Mouse (Mus musculus) E14TG2a.4 (cell line): ENCODE measurements around the gene Odf3b.

Experiments used
- H3K27me3 ChIP-seq: 2 replicates; pipeline ENCODE4 v1.6.1; 2014; ENCODE audit warnings: low read length, control low read depth; ENCODE audit not compliant: insufficient read depth
- H3K36me3 ChIP-seq: 2 replicates; pipeline ENCODE4 v1.6.1; 2014; ENCODE audit warnings: low read length, control low read depth; ENCODE audit not compliant: insufficient read depth
- H3K4me1 ChIP-seq: replicated peaks from 2 replicates; pipeline ENCODE4 v1.6.1; 2014; ENCODE audit warnings: low read depth, low read length, control low read depth
- H3K4me3 ChIP-seq: replicated peaks from 2 replicates; pipeline ENCODE4 v1.5.1; 2014; ENCODE audit warnings: mild to moderate bottlenecking, low read length
- H3K9me3 ChIP-seq: 2 replicates; pipeline ENCODE4 v1.6.1; 2014; ENCODE audit warnings: low read length, control low read depth
- CTCF ChIP-seq: conservative IDR thresholded peaks from 2 replicates; pipeline ENCODE4 v1.5.1; 2014; ENCODE audit warnings: low read length
- NANOG ChIP-seq: IDR thresholded peaks from 2 replicates; pipeline ENCODE4 v1.6.1; 2014; ENCODE audit warnings: borderline replicate concordance, low read length, mixed read lengths
- POU5F1 ChIP-seq: IDR thresholded peaks from 2 replicates; pipeline ENCODE4 v1.6.1; 2014; ENCODE audit warnings: low read length, borderline replicate concordance

Gene Odf3b

GRCm38 (mm10) chr15:89373027-89373761 lies 5.9 kb downstream of the Odf3b start:
- peaks cover 84% of the 10 kb centered on the region for H3K4me1 ChIP-seq
- H3K27me3 ChIP-seq = peaks cover 19% of the 10 kb centered on the region
- TF ChIP-seq CTCF (no peak; the same call in 1 of the 2 replicates), NANOG (no peak), POU5F1 (no peak)
- H3K36me3 ChIP-seq = peaks cover 50% of the 10 kb centered on the region
- peak overlapping the region; percentile 88 for H3K4me3 ChIP-seq
- no peaks in the 10 kb centered on the region for H3K9me3 ChIP-seq

GRCm38 (mm10) chr15:89372536-89372935 lies 6.5 kb downstream of the Odf3b start:
- Histone ChIP-seq H3K27me3 (peaks cover 12% of the 10 kb centered on the region), H3K4me3 (peak overlapping the region; percentile 88), H3K36me3 (peaks cover 57% of the 10 kb centered on the region), H3K4me1 (peaks cover 82% of the 10 kb centered on the region), H3K9me3 (no peaks in the 10 kb centered on the region)
- no peak for TF ChIP-seq NANOG
- TF ChIP-seq POU5F1 = no peak

- H3K4me3 ChIP-seq = peak overlapping the region; percentile 88
- peaks cover 8% of the 10 kb centered on the region for H3K27me3 ChIP-seq
- peaks cover 62% of the 10 kb centered on the region for H3K36me3 ChIP-seq
- H3K4me1 ChIP-seq = peaks cover 77% of the 10 kb centered on the region
- H3K9me3 ChIP-seq = no peaks in the 10 kb centered on the region
- TF ChIP-seq POU5F1 (no peak), NANOG (no peak), CTCF (no peak)
Observed at GRCm38 (mm10) chr15:89372068-89372467, 7.0 kb downstream of the Odf3b start.

GRCm38 (mm10) chr15:89365141-89365551 lies 13.9 kb downstream of the Odf3b start:
- Histone ChIP-seq H3K27me3 (no peaks in the 10 kb centered on the region), H3K36me3 (peaks cover 100% of the 10 kb centered on the region), H3K4me3 (no peak overlapping the region), H3K9me3 (no peaks in the 10 kb centered on the region), H3K4me1 (peaks cover 48% of the 10 kb centered on the region)
- TF ChIP-seq CTCF (no peak), NANOG (no peak), POU5F1 (no peak)

- H3K9me3 ChIP-seq = no peaks in the 10 kb centered on the region
Observed at GRCm38 (mm10) chr15:89363051-89363450, 16.0 kb downstream of the Odf3b start.

GRCm38 (mm10) chr15:89358784-89359183 lies 20.3 kb downstream of the Odf3b start:
- peaks cover 69% of the 10 kb centered on the region for H3K4me1 ChIP-seq
- H3K9me3 ChIP-seq = no peaks in the 10 kb centered on the region
- H3K4me3 ChIP-seq = no peak overlapping the region
- peaks cover 74% of the 10 kb centered on the region for H3K36me3 ChIP-seq
- no peaks in the 10 kb centered on the region for H3K27me3 ChIP-seq
- no peak for TF ChIP-seq NANOG
- no peak for TF ChIP-seq CTCF
- no peak for TF ChIP-seq POU5F1

More at GRCm38 (mm10) chr15:89363051-89363450, 16.0 kb downstream of the Odf3b start:
- no peak for TF ChIP-seq CTCF
- no peak for TF ChIP-seq NANOG
- TF ChIP-seq POU5F1 = no peak
- Histone ChIP-seq H3K27me3 (no peaks in the 10 kb centered on the region), H3K4me3 (no peak overlapping the region), H3K4me1 (peaks cover 49% of the 10 kb centered on the region), H3K36me3 (peaks cover 100% of the 10 kb centered on the region)

GRCm38 (mm10) chr15:89356372-89356771 lies 22.7 kb downstream of the Odf3b start:
- TF ChIP-seq CTCF = no peak
- no peak for TF ChIP-seq NANOG
- no peak for TF ChIP-seq POU5F1
- Histone ChIP-seq H3K4me1 (peaks cover 82% of the 10 kb centered on the region), H3K36me3 (peaks cover 74% of the 10 kb centered on the region), H3K27me3 (no peaks in the 10 kb centered on the region), H3K4me3 (peak overlapping the region; percentile 98), H3K9me3 (no peaks in the 10 kb centered on the region)

GRCm38 (mm10) chr15:89355241-89356187 lies 23.6 kb downstream of the Odf3b start, which contains the start of the genes Lmf2 and Ncaph2:
TSS of gene Lmf2 (minus strand) at chr15:89355659.
TSS of gene Ncaph2 (plus strand) at chr15:89355719.
- Histone ChIP-seq H3K27me3 (no peaks in the 10 kb centered on the region), H3K9me3 (no peaks in the 10 kb centered on the region), H3K4me1 (peaks cover 81% of the 10 kb centered on the region), H3K4me3 (peak within 1 kb of the TSS; percentile 98), H3K36me3 (peaks cover 74% of the 10 kb centered on the region)
- TF ChIP-seq POU5F1 (no peak), NANOG (no peak), CTCF (no peak)
